Mouse (Mus musculus) lung, embryonic 14.5 days (tissue): ENCODE measurements around the gene Plch1. TPM values are rescaled to one million over a fixed set of nuclear protein-coding genes. Genes with fewer than 3 reads are reported as not detected.
A peak's percentile ranks its signal among the peaks of the same experiment; 100 is the strongest.

Source experiments
- ATAC-seq: fragments of 200-750 bp; cut with Nextera tagmentation; 2 replicates; pipeline ENCODE4 v1.8.0; 2017; ENCODE audit warnings: mild to moderate bottlenecking, moderate TSS enrichment, moderate library complexity; ENCODE audit not compliant: insufficient read depth
- DNase-seq: peaks from one replicate; pipeline ENCODE4 v3.0.0-alpha.2; 2015
- H3K27ac ChIP-seq: fragments of 300-500 bp; sonication (generic); 2 replicates; pipeline ENCODE4 v1.5.1; 2014; ENCODE audit warnings: low read depth, mild to moderate bottlenecking, moderate library complexity
- H3K27me3 ChIP-seq: fragments of 300-500 bp; sonication (generic); 2 replicates; pipeline ENCODE4 v1.6.1; 2014; ENCODE audit warnings: low read length, control low read depth; ENCODE audit not compliant: insufficient read depth
- H3K36me3 ChIP-seq: fragments of 300-500 bp; sonication (generic); 2 replicates; pipeline ENCODE4 v1.6.1; 2014; ENCODE audit warnings: control low read depth; ENCODE audit not compliant: insufficient read depth
- H3K4me1 ChIP-seq: fragments of 300-500 bp; sonication (generic); 2 replicates; pipeline ENCODE4 v1.6.1; 2014; ENCODE audit warnings: antibody characterized with exemption, control low read depth; ENCODE audit not compliant: insufficient read depth
- H3K4me2 ChIP-seq: fragments of 300-500 bp; sonication (generic); 2 replicates; pipeline ENCODE4 v1.6.1; 2014; ENCODE audit warnings: mild to moderate bottlenecking
- H3K4me3 ChIP-seq: fragments of 300-500 bp; sonication (generic); 2 replicates; pipeline ENCODE4 v1.5.1; 2014; ENCODE audit warnings: low read depth, low read length
- H3K9ac ChIP-seq: fragments of 300-500 bp; sonication (generic); 2 replicates; pipeline ENCODE4 v1.6.1; 2014
- H3K9me3 ChIP-seq: fragments of 300-500 bp; sonication (generic); 2 replicates; pipeline ENCODE4 v1.6.1; 2016; ENCODE audit warnings: low read depth, low read length, control low read depth
- CTCF ChIP-seq: IDR thresholded peaks from 2 replicates; pipeline ENCODE4 v1.5.1; 2016; ENCODE audit warnings: antibody characterized with exemption, low read depth
- WGBS: fragments of 180-500 bp; shearing (Covaris S2); extraction: QIAGEN DNeasy Blood & Tissue Kit; methylation state at CpG from one replicate; pipeline ENCODE4 v1.1.7; 2014; 5-methylcytosine and 5-hydroxymethylcytosine counted together
- polyA plus RNA-seq: library from polyadenylated mRNA; unstranded; fragments of >200 nt; fragmentation: Nextera tagmentation; extraction: Ambion mirVana; gene quantifications from 2 replicates; pipeline ENCODE4 v1.2.1, GENCODE M21; 2014

The Plch1 gene
- polyA plus RNA-seq, 1 experiment from 2014 or later = 7.3 TPM

DNA sequence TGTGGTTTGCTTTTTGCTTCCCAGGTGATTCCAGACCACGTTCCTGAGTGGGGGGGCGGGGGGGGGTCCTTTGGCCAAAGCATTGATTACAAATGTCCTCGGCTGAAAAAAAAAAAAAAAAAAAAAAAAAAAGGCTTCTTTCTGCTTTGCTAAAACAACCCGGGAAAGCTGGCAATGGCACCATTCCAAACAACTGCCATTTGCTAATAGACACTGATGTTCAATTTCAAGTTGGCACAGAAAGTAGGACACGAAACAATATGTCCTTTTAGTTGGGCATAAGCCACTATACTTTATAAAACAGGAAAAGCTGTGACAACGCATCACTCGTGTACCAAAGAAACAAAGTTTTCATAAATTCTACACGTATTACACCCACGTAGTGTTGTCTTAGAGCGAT is 36.6 kb downstream of the Plch1 start:
- H3K36me3 ChIP-seq = no peaks in the 10 kb centered on the region
- H3K4me3 ChIP-seq = no peak overlapping the region
- no peak for DNase-seq
- ATAC-seq = no peak
- H3K9me3 ChIP-seq = no peaks in the 10 kb centered on the region
- no peaks in the 10 kb centered on the region for H3K4me1 ChIP-seq
- no peak overlapping the region for H3K9ac ChIP-seq
- H3K27me3 ChIP-seq = no peaks in the 10 kb centered on the region
- 77% methylated on average over 10 of the region's 10 CpGs for WGBS
- no peak for TF ChIP-seq CTCF
- H3K27ac ChIP-seq = no peak overlapping the region
- no peak overlapping the region for H3K4me2 ChIP-seq

DNA sequence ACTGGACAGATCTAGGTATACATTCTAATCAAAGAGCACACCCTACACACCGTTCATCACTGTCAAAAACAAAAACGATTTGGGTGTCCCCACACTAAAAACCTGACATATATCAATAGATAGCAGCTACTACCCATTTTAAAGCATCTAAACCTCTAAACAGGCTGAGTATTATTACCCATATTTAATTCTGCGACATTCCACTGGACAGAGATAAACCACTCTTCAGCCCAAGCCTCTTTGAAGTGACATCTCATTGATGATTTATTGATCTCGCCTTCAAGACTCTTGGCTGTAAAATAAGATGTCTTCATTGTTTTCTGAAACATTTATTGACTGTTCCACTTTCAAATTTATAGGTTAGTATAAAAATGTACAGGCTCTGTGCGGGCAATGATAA is 46.4 kb downstream of the Plch1 start:
- DNase-seq = no peak
- Histone ChIP-seq H3K4me3 (no peak overlapping the region), H3K9ac (no peak overlapping the region), H3K27me3 (no peaks in the 10 kb centered on the region), H3K9me3 (no peaks in the 10 kb centered on the region), H3K4me1 (no peaks in the 10 kb centered on the region), H3K4me2 (no peak overlapping the region), H3K27ac (no peak overlapping the region), H3K36me3 (no peaks in the 10 kb centered on the region)
- ATAC-seq = no peak
- WGBS = 54% methylated on average over 5 of the region's 5 CpGs
- TF ChIP-seq CTCF = no peak

DNA sequence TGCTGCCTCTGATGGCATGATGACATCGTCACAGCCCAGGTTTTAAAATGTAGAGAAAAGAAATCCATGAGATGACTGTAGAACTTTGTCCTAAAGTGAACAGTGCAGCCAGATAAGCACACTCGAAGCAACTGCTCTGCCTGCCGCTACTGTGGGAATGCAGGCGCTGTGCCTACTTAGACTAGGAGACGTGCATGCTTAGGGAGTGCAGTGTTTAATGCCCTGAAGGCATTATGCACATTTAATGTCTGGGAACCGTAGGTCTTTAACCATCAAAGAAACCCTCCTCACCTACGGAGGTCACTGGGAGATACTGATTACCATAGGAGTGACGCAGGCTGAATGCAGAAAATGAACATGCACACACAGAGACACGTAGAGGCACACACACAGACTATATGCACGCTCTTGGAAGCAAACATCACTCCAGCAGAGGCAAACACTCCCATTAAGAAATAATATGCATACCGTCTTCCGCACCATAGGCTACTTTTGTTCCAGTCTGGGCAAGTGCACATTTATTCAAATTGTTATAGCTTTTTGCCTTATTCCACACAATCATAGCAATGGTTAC is 48.1 kb downstream of the Plch1 start:
- H3K4me1 ChIP-seq = no peaks in the 10 kb centered on the region
- no peaks in the 10 kb centered on the region for H3K27me3 ChIP-seq
- H3K36me3 ChIP-seq = no peaks in the 10 kb centered on the region
- H3K4me2 ChIP-seq = no peak overlapping the region
- ATAC-seq = no peak
- H3K4me3 ChIP-seq = no peak overlapping the region
- TF ChIP-seq CTCF = no peak
- no peak overlapping the region for H3K9ac ChIP-seq
- WGBS = 54% methylated on average over 12 of the region's 12 CpGs
- no peak for DNase-seq
- no peak overlapping the region for H3K27ac ChIP-seq
- H3K9me3 ChIP-seq = no peaks in the 10 kb centered on the region

DNA sequence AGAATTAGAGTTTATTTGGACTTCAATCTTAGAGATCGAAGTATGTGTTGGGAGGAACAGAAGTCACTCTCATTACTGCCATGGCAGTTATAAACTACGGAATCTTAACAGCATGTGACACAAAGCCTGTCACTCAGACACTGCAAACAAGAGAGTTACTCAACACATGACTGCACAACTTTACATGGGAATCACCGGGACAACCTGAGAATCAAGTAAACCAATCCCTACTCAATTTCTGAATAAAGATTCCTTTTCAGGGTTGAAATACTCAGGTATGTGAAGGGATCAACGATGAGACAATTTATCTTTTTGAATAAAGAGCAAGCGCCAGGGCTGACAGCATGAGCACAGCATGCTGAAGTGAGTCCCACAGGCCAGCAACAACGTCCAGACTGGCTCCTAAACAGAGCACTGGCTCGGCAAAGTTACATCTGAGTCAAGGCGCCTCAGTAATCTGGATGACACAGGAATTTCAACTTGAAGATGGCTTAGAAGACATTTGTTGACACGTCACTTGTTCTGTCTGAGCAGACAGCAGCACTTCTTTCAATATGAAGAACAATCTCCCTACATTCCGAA is 49.4 kb downstream of the Plch1 start:
- H3K36me3 ChIP-seq = no peaks in the 10 kb centered on the region
- no peak for ATAC-seq
- DNase-seq = peak; percentile 6
- no peak overlapping the region for H3K4me3 ChIP-seq
- H3K27me3 ChIP-seq = no peaks in the 10 kb centered on the region
- 29% methylated on average over 10 of the region's 10 CpGs for WGBS
- no peaks in the 10 kb centered on the region for H3K9me3 ChIP-seq
- H3K4me2 ChIP-seq = no peak overlapping the region
- H3K27ac ChIP-seq = no peak overlapping the region
- H3K9ac ChIP-seq = no peak overlapping the region
- no peaks in the 10 kb centered on the region for H3K4me1 ChIP-seq
- no peak for TF ChIP-seq CTCF

DNA sequence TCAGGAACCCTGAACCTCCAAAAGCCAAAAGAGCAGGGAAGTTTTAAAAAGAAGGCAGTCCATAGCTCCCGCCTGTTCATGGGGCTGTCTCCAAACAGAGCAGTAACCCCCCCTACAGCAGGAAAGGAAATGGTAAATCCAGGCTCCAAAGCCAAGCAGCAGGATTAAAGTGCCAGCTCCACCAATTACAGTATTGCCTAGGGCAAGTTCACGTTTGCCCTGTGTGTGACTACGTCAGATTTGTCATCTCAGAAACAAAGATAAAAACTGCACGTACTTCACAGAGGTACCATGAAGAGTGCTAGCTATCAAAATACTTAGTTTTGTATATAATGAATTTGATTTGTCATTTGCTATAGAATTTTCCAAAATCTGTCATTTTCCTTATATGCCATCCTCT is 55.1 kb downstream of the Plch1 start:
- Histone ChIP-seq H3K4me2 (no peak overlapping the region), H3K4me3 (no peak overlapping the region), H3K9me3 (no peaks in the 10 kb centered on the region), H3K9ac (no peak overlapping the region), H3K27me3 (no peaks in the 10 kb centered on the region), H3K36me3 (no peaks in the 10 kb centered on the region), H3K4me1 (no peaks in the 10 kb centered on the region), H3K27ac (no peak overlapping the region)
- ATAC-seq (no peak), DNase-seq (no peak)
- WGBS = 49% methylated on average over 4 of the region's 4 CpGs
- TF ChIP-seq CTCF = no peak

DNA sequence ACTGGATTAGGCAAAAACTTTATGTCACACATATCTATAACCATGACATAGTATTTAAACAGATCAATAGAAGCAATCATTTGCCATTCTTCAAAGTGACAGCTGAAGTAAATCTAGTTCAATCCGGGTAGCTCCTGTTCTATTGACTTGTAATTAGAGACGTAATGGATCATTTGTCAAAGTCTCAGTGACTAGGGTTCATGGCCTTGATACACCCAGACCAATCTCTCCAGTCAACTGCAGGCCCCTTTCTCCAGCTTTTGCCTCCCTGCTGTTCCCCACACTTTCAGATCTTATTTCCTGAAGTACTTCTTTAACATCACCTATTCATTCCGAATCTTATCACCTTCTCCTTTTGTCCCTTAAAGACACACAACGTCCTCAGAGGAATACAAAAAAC is 56.8 kb downstream of the Plch1 start:
- H3K36me3 ChIP-seq = no peaks in the 10 kb centered on the region
- TF ChIP-seq CTCF = no peak
- no peaks in the 10 kb centered on the region for H3K9me3 ChIP-seq
- WGBS = 28% methylated on average over 4 of the region's 4 CpGs
- no peak overlapping the region for H3K4me3 ChIP-seq
- ATAC-seq (no peak), DNase-seq (no peak)
- no peaks in the 10 kb centered on the region for H3K4me1 ChIP-seq
- H3K27me3 ChIP-seq = no peaks in the 10 kb centered on the region
- H3K9ac ChIP-seq = no peak overlapping the region
- no peak overlapping the region for H3K4me2 ChIP-seq
- no peak overlapping the region for H3K27ac ChIP-seq

DNA sequence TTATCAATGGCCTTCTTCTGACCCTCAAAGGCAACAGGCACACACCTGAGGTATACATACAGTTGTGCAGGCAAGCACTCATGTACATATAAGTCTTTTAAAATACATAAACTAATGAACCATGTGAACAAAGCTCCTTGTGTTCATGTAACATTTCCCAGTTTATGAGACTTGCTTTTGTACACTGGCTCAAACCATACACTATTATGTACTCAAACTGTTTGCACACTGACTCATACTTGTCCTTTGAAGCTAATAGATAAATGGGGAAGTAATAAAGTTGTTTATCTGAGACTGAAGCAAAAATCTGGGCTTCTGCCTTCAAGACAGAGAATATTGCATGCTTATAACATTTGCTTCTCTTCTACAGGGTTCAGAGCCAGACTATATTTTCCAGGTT is 61.5 kb downstream of the Plch1 start:
- no peaks in the 10 kb centered on the region for H3K4me1 ChIP-seq
- no peak overlapping the region for H3K4me2 ChIP-seq
- H3K36me3 ChIP-seq = no peaks in the 10 kb centered on the region
- H3K27ac ChIP-seq = no peak overlapping the region
- no peaks in the 10 kb centered on the region for H3K9me3 ChIP-seq
- H3K9ac ChIP-seq = no peak overlapping the region
- no peak overlapping the region for H3K4me3 ChIP-seq
- DNase-seq (no peak), ATAC-seq (no peak)
- TF ChIP-seq CTCF = no peak
- no peaks in the 10 kb centered on the region for H3K27me3 ChIP-seq
